Mouse (Mus musculus): ENCODE measurements around the gene Abcg1. TPM values are rescaled to one million over a fixed set of nuclear protein-coding genes. Genes with fewer than 3 reads are reported as not detected.

Gene Abcg1
- total and polyA plus RNA-seq, 2 experiments from 2014 or later: 9.6 to 11.3 TPM

DNA sequence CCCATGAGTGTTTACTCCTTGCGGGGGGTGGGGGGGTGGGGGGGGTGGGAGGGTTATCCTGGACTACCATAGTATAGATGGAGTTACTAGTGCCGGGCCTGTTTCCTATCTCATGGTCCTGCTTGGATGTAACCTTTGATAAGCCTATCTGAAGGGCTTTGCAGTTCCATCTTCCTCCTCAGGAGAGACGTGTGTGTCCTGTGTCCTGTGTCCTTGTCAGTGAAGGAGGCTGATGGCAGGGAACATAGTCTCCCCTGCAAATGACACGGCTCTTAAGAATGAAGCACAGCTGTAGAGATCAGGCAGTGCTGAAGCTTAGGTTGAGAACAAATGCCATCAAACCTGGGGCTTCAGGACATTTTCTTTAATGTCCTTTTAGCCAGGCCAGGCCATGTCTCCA lies 12.4 kb downstream of the Abcg1 start:
- no peak overlapping the region for H3K27ac ChIP-seq (ENCODE audit: low read depth)
- no peak for DNase-seq (ENCODE audit: low spot score)
- no peaks in the 10 kb centered on the region for H3K27me3 ChIP-seq (ENCODE audit: control insufficient read depth, insufficient read depth, low read length)
- no peak for TF ChIP-seq EP300 (IDR thresholded peaks at IDR 0.05; ENCODE audit: low read depth)
- no peak for TF ChIP-seq CTCF (IDR thresholded peaks at IDR 0.05; ENCODE audit: low read depth)
- 55% methylated on average over 4 of the region's 4 CpGs for WGBS
- peaks cover 3% of the 10 kb centered on the region; the same call in 1 of the 2 replicates for H3K36me3 ChIP-seq (replicated peaks; ENCODE audit: control insufficient read depth, insufficient read depth, low read length)
- H3K4me3 ChIP-seq (ENCODE audit: low read depth, low read length): no peak overlapping the region
- no peaks in the 10 kb centered on the region for H3K9me3 ChIP-seq (replicated peaks; ENCODE audit: control insufficient read depth, low read length)
- H3K4me2 ChIP-seq (ENCODE audit: low read depth, low read length): no peak overlapping the region
- ATAC-seq (ENCODE audit: insufficient read depth, low read depth): no peak
- peaks cover 58% of the 10 kb centered on the region for H3K4me1 ChIP-seq (ENCODE audit: control insufficient read depth, insufficient read depth)
- no peak overlapping the region for H3K9ac ChIP-seq (replicated peaks; ENCODE audit: low read depth, low read length)

DNA sequence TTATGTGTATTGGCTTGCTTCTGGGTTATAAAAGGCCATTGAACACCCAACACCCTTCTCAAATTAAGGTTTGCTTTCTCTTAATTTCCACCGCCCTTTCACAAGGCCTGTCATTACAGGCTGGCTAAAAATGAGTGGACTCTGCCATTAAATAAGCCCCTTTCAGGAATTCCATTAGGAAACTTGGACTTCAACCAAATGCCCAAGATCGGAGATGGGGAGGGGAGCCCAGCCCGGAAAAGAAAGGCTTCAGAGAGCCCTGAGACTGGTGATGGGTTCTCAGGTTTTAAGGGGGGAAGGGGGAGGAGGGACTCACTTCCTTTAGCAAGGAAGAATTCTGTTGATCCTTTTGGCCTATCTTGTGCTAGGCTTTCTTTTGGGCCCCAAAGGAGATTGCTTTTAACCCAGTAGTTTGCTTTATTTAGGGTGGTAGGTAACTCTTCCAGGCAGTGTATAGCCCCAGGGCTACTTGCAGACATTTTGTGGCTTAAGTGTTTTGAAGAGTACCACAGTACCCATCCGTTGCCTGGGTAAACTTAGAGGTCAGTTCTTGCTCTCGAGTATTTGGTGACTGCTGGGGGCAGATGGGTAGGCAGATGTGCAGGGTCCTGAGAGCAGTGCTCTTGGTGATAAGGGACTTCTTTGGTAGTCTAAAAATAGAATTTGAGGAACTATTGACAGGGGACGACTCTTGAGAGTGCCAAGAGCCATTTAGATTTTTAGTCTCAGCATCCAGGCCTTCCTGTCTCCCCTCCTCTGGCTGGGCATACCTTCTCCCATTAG lies 13.1 kb downstream of the Abcg1 start:
- peaks cover 3% of the 10 kb centered on the region; the same call in 1 of the 2 replicates for H3K36me3 ChIP-seq (replicated peaks; ENCODE audit: control insufficient read depth, insufficient read depth, low read length)
- TF ChIP-seq CTCF (IDR thresholded peaks at IDR 0.05; ENCODE audit: low read depth) (no peak), EP300 (IDR thresholded peaks at IDR 0.05; ENCODE audit: low read depth) (no peak)
- no peaks in the 10 kb centered on the region for H3K27me3 ChIP-seq (ENCODE audit: control insufficient read depth, insufficient read depth, low read length)
- no peak overlapping the region for H3K9ac ChIP-seq (replicated peaks; ENCODE audit: low read depth, low read length)
- H3K4me2 ChIP-seq (ENCODE audit: low read depth, low read length): no peak overlapping the region
- DNase-seq (ENCODE audit: low spot score) (no peak), ATAC-seq (ENCODE audit: insufficient read depth, low read depth) (no peak)
- 33% methylated on average over 6 of the region's 6 CpGs for WGBS
- H3K4me1 ChIP-seq (ENCODE audit: control insufficient read depth, insufficient read depth): peaks cover 65% of the 10 kb centered on the region
- H3K27ac ChIP-seq (ENCODE audit: low read depth): peak overlapping the region; percentile 71
- no peak overlapping the region for H3K4me3 ChIP-seq (ENCODE audit: low read depth, low read length)
- no peaks in the 10 kb centered on the region for H3K9me3 ChIP-seq (replicated peaks; ENCODE audit: control insufficient read depth, low read length)

DNA sequence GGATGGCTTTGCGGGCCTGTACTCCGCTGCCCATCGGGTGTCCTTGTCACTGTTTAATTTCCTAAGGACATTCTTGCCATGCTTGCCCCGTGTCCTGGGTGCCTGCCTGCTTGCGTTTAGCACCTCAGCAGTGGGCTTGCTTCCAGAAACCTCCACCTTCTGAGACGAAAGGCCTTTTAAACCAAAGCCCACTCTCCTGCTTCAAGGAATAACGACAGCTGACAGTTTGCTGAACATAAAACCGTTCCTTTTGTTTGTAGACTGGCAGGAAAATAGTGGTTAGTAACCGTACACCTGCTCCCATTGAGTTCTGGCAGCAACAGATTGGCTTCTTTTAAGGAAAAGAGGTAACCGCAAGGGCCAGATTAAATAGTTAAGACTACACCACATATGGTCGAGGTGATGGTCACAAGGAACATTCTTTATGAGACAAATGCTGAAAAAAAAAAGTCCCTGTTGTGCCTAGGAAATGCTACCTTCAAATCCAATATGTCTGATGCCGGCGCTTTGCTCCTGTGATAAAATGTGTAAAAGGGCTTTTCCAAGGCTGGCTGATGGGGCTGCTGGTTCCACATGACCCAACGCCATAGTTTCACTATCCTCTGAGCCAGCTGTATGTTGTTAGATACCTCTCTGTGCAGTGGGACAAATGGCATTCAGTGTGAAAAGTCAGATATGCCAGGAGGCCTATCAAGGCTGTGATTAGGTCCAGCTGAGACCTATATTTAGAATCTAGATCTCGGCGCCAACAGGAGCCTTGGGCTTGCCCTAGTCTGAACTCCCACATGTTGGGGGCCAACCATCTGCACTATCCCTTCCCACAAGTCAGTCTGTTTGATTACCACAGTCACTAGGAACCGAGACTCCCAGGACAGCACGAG lies 14.2 kb downstream of the Abcg1 start:
- H3K4me1 ChIP-seq (ENCODE audit: control insufficient read depth, insufficient read depth): peaks cover 73% of the 10 kb centered on the region
- 0 out of 2 replicates have a peak, but pooled peaks cover 3% of the 10 kb centered on the region for H3K36me3 ChIP-seq (replicated peaks; ENCODE audit: control insufficient read depth, insufficient read depth, low read length)
- H3K4me2 ChIP-seq (ENCODE audit: low read depth, low read length): 0 out of 2 replicates have a peak overlapping the region, but pooled peaks have one; percentile 14
- DNase-seq (ENCODE audit: low spot score) (no peak), ATAC-seq (ENCODE audit: insufficient read depth, low read depth) (peak; percentile 58)
- no peak overlapping the region; the same call in 1 of the 2 replicates for H3K9ac ChIP-seq (replicated peaks; ENCODE audit: low read depth, low read length)
- H3K4me3 ChIP-seq (ENCODE audit: low read depth, low read length): no peak overlapping the region
- no peaks in the 10 kb centered on the region for H3K9me3 ChIP-seq (replicated peaks; ENCODE audit: control insufficient read depth, low read length)
- TF ChIP-seq CTCF (IDR thresholded peaks at IDR 0.05; ENCODE audit: low read depth) (no peak), EP300 (IDR thresholded peaks at IDR 0.05; ENCODE audit: low read depth) (peak; percentile 72; the same call in 1 of the 2 replicates)
- H3K27ac ChIP-seq (ENCODE audit: low read depth): peak overlapping the region; percentile 71
- no peaks in the 10 kb centered on the region for H3K27me3 ChIP-seq (ENCODE audit: control insufficient read depth, insufficient read depth, low read length)
- WGBS: 20% methylated on average over 18 of the region's 18 CpGs

DNA sequence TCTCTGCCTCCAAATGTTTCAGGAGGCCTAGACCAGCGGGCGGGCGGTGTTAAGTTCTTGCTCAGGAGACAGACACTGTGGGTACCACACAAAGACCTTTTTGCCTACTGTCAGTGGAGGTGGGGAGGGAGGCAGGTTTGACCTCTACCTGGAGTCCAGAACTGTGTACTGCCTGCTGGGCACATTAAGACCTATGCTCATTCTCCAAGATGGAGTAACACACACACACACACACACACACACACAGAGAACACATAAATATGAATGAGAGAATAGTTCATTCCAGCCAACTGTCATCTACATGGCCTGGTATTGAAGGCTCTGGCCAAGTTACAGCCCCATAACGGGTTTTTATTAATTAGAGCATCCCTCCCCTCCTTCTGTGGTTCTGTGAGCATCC lies 15.4 kb downstream of the Abcg1 start:
- 70% methylated on average over 4 of the region's 4 CpGs for WGBS
- Histone ChIP-seq H3K9me3 (replicated peaks; ENCODE audit: control insufficient read depth, low read length) (no peaks in the 10 kb centered on the region), H3K27ac (ENCODE audit: low read depth) (peak overlapping the region; percentile 71), H3K4me1 (ENCODE audit: control insufficient read depth, insufficient read depth) (peaks cover 81% of the 10 kb centered on the region), H3K27me3 (ENCODE audit: control insufficient read depth, insufficient read depth, low read length) (no peaks in the 10 kb centered on the region), H3K36me3 (replicated peaks; ENCODE audit: control insufficient read depth, insufficient read depth, low read length) (no peaks in the 10 kb centered on the region), H3K4me2 (ENCODE audit: low read depth, low read length) (peak overlapping the region; percentile 58; the same call in 1 of the 2 replicates), H3K9ac (replicated peaks; ENCODE audit: low read depth, low read length) (no peak overlapping the region), H3K4me3 (ENCODE audit: low read depth, low read length) (0 out of 2 replicates have a peak overlapping the region, but pooled peaks have one; percentile 35)
- ATAC-seq (ENCODE audit: insufficient read depth, low read depth) (no peak), DNase-seq (ENCODE audit: low spot score) (no peak)
- no peak for TF ChIP-seq CTCF (IDR thresholded peaks at IDR 0.05; ENCODE audit: low read depth)

DNA sequence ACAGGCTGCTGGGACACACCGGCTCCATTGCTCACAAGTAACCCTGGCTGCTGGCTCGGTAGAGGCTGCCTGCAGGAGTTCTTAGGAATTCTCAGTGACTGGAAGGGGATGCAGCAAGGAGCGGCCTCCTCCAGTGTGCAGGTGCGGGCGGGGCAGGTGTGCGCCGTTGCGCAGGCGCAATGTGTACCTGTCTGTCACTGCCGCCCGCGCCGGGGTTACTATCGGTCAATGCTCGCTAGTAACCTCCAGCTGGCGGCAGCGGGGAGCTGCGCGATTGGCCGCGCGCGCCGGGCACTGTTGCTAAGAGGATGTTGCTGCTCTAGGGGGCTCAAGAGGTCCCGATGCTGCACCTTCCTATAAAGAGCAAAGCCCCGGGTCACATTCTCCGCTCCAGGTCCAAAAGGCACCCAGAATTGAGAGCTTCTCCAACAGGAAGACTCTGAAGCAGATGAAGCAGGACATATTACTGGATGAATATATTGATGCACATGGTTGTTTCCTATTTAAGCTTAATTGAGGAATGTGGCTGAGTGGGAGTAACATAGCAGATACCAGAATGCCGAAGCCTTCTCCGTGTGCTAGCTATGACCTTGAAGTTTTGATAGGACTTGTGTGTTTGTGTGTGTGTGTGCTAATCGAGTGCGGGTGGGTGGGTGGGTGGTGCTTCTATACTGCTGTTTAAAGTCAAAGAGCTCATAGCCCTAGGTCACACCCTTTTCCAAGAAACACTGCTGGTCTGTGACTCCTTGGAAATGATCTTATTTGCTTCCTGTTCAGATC lies 16.0 kb downstream of the Abcg1 start:
- DNase-seq (ENCODE audit: low spot score): peak; percentile 73
- Histone ChIP-seq H3K9ac (replicated peaks; ENCODE audit: low read depth, low read length) (no peak overlapping the region), H3K36me3 (replicated peaks; ENCODE audit: control insufficient read depth, insufficient read depth, low read length) (no peaks in the 10 kb centered on the region), H3K4me1 (ENCODE audit: control insufficient read depth, insufficient read depth) (peaks cover 77% of the 10 kb centered on the region), H3K4me3 (ENCODE audit: low read depth, low read length) (peak overlapping the region; percentile 35), H3K4me2 (ENCODE audit: low read depth, low read length) (peak overlapping the region; percentile 58), H3K27ac (ENCODE audit: low read depth) (peak overlapping the region; percentile 71), H3K27me3 (ENCODE audit: control insufficient read depth, insufficient read depth, low read length) (no peaks in the 10 kb centered on the region), H3K9me3 (replicated peaks; ENCODE audit: control insufficient read depth, low read length) (no peaks in the 10 kb centered on the region)
- peak; percentile 71 for ATAC-seq (ENCODE audit: insufficient read depth, low read depth)
- TF ChIP-seq CTCF (IDR thresholded peaks at IDR 0.05; ENCODE audit: low read depth): no peak
- no peak for TF ChIP-seq EP300 (IDR thresholded peaks at IDR 0.05; ENCODE audit: low read depth)
- 5% methylated on average over 31 of the region's 31 CpGs for WGBS

All from heart, postnatal 0 days (tissue).